Mouse (Mus musculus) limb, embryonic 15.5 days (tissue): ENCODE measurements at regions not wholly inside any gene's neighbourhood (a gene's known extent, or its start where the extent isn't known, plus 50 kb on each side); places are given as distances from the start of the nearest gene placed in this dataset.
A peak's percentile ranks its signal among the peaks of the same experiment; 100 is the strongest.

Source experiments
- ATAC-seq: fragments of 200-750 bp; cut with Nextera tagmentation; 2 replicates; pipeline ENCODE4 v1.8.0; 2017; ENCODE audit warnings: low read depth, moderate TSS enrichment; ENCODE audit not compliant: insufficient number of reproducible peaks, low FRiP score, low TSS enrichment
- H3K27ac ChIP-seq: fragments of 300-500 bp; sonication (generic); 2 replicates; pipeline ENCODE4 v1.5.1; 2015; ENCODE audit warnings: moderate library complexity, mild to moderate bottlenecking, inconsistent platforms
- H3K27me3 ChIP-seq: fragments of 300-500 bp; sonication (generic); 2 replicates; pipeline ENCODE4 v1.6.1; 2015; ENCODE audit warnings: inconsistent platforms
- H3K36me3 ChIP-seq: fragments of 300-500 bp; sonication (generic); 2 replicates; pipeline ENCODE4 v1.6.1; 2015; ENCODE audit warnings: inconsistent platforms
- H3K4me1 ChIP-seq: fragments of 300-500 bp; sonication (generic); 2 replicates; pipeline ENCODE4 v1.6.1; 2015; ENCODE audit warnings: inconsistent platforms
- H3K4me2 ChIP-seq: fragments of 300-500 bp; sonication (generic); 2 replicates; pipeline ENCODE4 v1.6.1; 2015; ENCODE audit warnings: mild to moderate bottlenecking, inconsistent platforms
- H3K4me3 ChIP-seq: fragments of 300-500 bp; sonication (generic); 2 replicates; pipeline ENCODE4 v1.5.1; 2015; ENCODE audit warnings: mild to moderate bottlenecking, inconsistent platforms
- H3K9ac ChIP-seq: fragments of 300-500 bp; sonication (generic); 2 replicates; pipeline ENCODE4 v1.6.1; 2015; ENCODE audit warnings: inconsistent platforms
- H3K9me3 ChIP-seq: fragments of 300-500 bp; sonication (generic); 2 replicates; pipeline ENCODE4 v1.6.1; 2016; ENCODE audit warnings: inconsistent platforms
- WGBS: fragments of 180-500 bp; shearing (Covaris S2); methylation state at CpG from one replicate; pipeline ENCODE4 v1.1.7; 2015; 5-methylcytosine and 5-hydroxymethylcytosine counted together

DNA sequence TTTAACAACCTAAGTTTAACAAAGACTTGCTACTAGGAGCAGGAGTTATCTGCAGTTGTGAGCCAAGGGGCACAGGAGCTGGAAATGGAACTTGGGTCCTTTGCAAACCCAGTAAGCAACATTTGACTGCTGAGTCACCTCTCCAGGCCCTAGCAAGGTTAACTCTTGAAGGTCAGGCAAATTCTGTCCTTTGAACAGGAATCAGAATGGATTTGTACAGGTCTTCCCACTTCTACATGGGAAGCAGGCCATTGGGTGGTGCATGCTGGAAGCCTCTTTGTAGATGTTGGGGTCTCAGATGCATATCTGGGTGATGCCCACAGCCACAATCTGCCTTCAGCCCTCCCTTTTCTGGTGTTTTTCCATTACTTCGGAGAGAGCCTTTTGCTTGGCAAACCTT, 255.3 kb downstream of the Icos start:
- Histone ChIP-seq H3K4me2 (no peak overlapping the region), H3K36me3 (no peaks in the 10 kb centered on the region), H3K9me3 (no peaks in the 10 kb centered on the region), H3K27ac (no peak overlapping the region), H3K4me3 (no peak overlapping the region), H3K9ac (no peak overlapping the region), H3K4me1 (peaks cover 11% of the 10 kb centered on the region), H3K27me3 (no peaks in the 10 kb centered on the region)
- ATAC-seq: no peak
- 9% methylated on average over 1 of the region's 1 CpGs for whole genome bisulfite sequencing

DNA sequence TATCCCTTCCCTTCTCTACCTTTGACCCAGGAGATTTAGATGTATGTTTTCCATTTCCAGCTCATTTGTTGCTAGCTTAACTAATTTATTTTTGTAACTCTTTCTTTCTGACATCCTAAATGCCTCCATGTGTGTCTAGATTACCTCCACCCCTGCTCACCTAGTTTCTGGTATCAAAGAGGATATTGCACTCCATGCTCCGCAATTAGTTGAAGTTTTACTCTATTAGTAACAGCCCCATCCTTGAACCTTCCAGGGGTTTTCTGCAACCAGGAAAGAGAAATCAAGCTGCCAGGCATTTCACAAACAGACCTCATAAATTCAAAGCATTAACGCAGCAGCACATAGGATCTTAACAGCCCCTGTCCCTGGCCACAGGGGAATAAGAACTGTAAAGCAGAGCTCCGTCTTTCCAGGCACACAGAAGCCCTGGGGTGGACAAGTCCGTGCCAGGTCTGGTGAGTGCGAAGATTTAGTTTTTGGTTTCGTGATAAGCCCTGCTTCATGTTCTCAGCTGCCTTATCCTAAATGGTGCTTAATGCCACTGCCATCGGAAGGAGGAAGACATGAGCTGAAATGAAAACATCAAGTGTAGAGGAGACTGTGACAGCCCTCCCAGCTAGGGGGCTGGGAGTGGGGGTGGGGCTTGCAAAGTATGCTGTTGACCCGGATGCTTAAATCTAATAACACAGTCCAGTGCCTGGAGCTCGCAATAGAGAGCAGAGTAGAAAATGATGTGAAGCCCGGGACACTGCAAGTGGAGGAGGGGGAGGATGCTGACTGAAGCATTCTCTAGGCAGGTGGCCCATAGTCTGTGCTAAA, 256.0 kb downstream of the Icos start:
- peak overlapping the region; percentile 14; the same call in 1 of the 2 replicates for H3K4me3 ChIP-seq
- H3K27ac ChIP-seq: no peak overlapping the region
- ATAC-seq: no peak
- H3K4me2 ChIP-seq: peak overlapping the region; percentile 26
- H3K9ac ChIP-seq: no peak overlapping the region
- no peaks in the 10 kb centered on the region for H3K36me3 ChIP-seq
- WGBS: 8% methylated on average over 10 of the region's 10 CpGs
- peaks cover 11% of the 10 kb centered on the region for H3K4me1 ChIP-seq
- no peaks in the 10 kb centered on the region for H3K27me3 ChIP-seq
- no peaks in the 10 kb centered on the region for H3K9me3 ChIP-seq

DNA sequence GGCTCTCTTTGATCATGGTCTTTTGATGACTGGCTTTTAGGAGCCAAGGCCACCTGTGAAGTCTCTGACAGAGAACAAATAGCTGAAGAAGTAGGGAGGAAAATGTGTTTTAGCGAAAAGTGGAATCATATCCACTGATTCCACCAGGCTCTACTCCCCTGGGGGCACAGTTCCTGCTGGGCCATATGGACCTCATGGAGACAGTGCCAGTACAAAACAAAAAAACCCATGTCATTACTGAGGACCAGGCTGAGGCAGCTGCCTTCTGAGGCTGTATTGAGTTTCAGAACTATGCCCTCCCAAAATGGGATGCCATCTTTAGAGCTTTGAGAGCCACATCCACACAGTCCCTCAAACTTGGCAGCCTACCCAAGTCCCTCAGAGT, 256.6 kb downstream of the Icos start:
- ATAC-seq: no peak
- Histone ChIP-seq H3K27ac (no peak overlapping the region), H3K4me3 (no peak overlapping the region), H3K27me3 (no peaks in the 10 kb centered on the region), H3K4me2 (peak overlapping the region; percentile 26; the same call in 1 of the 2 replicates), H3K36me3 (no peaks in the 10 kb centered on the region), H3K9ac (no peak overlapping the region), H3K4me1 (peaks cover 11% of the 10 kb centered on the region), H3K9me3 (no peaks in the 10 kb centered on the region)
- 4% methylated on average over 1 of the region's 1 CpGs for WGBS

DNA sequence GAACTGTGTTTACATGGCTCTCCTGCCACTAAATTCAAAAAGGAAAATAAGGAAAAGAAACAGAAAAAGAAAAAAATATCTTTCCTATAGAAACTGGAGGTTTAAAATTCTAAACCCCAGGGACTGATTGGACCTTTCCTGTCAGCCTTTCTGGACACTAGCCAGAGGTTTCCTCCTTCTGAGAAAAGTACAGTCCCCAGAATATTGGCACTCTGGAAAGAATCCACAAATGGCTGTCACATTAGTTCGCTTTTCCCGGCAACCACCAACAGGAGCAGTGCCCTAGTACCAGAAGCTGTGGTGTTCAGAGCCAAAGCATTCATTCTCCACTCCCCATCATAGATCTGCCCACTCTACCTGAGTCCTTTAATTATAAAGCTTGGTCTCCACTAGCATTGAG, 258.8 kb downstream of the Icos start:
- no peak overlapping the region for H3K9ac ChIP-seq
- H3K27ac ChIP-seq: no peak overlapping the region
- H3K9me3 ChIP-seq: no peaks in the 10 kb centered on the region
- H3K4me3 ChIP-seq: no peak overlapping the region
- no peaks in the 10 kb centered on the region for H3K27me3 ChIP-seq
- H3K36me3 ChIP-seq: no peaks in the 10 kb centered on the region
- WGBS: 68% methylated on average over 2 of the region's 2 CpGs
- H3K4me1 ChIP-seq: peaks cover 11% of the 10 kb centered on the region
- no peak overlapping the region for H3K4me2 ChIP-seq
- no peak for ATAC-seq

DNA sequence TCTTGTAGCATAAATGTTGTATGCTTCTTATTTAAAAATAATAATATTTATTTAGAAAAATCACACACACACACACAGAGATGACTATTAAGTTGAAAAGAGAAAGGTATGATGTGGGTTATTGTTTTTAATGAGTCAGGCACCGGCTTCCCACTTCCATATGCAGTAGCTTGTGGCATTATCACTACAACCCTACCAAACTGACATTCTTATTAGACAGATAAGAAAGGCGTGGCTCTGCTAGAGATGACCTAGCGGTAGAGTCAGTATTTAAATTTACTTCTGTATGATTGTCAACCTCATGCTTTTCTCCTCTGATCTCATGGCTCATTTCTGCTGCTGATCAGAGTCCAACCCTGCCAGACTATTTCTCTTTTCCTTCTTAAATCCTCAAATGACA, 260.9 kb downstream of the Icos start:
- no peak overlapping the region for H3K9ac ChIP-seq
- no peak overlapping the region for H3K4me2 ChIP-seq
- no peaks in the 10 kb centered on the region for H3K9me3 ChIP-seq
- no peak overlapping the region for H3K4me3 ChIP-seq
- peaks cover 8% of the 10 kb centered on the region for H3K4me1 ChIP-seq
- H3K27me3 ChIP-seq: no peaks in the 10 kb centered on the region
- no peak for ATAC-seq
- no peak overlapping the region for H3K27ac ChIP-seq
- WGBS: 86% methylated on average over 3 of the region's 3 CpGs
- H3K36me3 ChIP-seq: no peaks in the 10 kb centered on the region

DNA sequence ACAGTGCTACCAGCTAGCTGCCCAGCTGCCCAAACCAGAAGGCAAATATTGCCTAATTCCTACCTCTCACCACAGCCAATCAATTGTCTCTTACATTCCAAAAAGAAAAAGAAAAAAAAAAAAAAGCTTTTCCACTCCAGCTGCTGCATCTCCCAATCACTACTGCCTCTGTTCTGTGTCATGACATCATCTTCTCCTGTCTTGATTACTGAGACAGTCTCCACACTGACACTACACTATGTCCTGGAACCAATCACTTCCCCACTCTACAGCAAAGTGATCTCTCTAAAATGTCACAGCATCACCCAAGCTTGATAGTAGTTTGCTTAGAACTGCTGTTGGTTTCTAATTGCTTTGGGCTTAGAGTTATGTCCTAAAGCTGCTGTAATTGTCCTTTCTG, 279.8 kb downstream of the Icos start:
- H3K4me3 ChIP-seq: no peak overlapping the region
- ATAC-seq: no peak
- H3K9me3 ChIP-seq: no peaks in the 10 kb centered on the region
- no peaks in the 10 kb centered on the region for H3K36me3 ChIP-seq
- H3K27me3 ChIP-seq: peaks cover 1% of the 10 kb centered on the region; the same call in 1 of the 2 replicates
- H3K9ac ChIP-seq: no peak overlapping the region
- no peak overlapping the region for H3K4me2 ChIP-seq
- no peaks in the 10 kb centered on the region for H3K4me1 ChIP-seq
- no peak overlapping the region for H3K27ac ChIP-seq

DNA sequence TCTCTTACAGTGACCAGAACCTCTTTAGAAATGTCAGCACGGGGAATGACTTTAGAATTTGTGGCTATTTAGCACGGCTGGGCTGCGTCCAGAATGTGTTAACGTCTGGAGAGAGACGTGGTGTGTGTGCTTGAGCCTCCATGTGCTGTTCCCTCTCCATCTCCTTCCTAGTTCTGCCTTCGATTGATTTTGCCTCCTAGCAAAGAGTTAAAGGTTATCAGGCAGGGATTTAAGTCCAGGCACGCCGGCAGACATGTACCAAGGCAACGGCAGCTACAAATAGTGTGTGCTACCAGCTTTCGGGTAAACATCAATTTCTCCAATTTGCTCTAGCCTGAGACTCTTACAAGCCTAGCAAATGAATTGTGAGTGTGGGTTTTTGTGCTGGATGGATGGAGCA, 285.7 kb downstream of the Icos start:
- no peak for ATAC-seq
- Histone ChIP-seq H3K4me1 (0 out of 2 replicates have a peak, but pooled peaks cover 3% of the 10 kb centered on the region), H3K4me3 (no peak overlapping the region), H3K9me3 (no peaks in the 10 kb centered on the region), H3K36me3 (no peaks in the 10 kb centered on the region), H3K4me2 (no peak overlapping the region), H3K27ac (no peak overlapping the region), H3K27me3 (peaks cover 11% of the 10 kb centered on the region; the same call in 1 of the 2 replicates), H3K9ac (no peak overlapping the region)
- WGBS: 31% methylated on average over 10 of the region's 10 CpGs

DNA sequence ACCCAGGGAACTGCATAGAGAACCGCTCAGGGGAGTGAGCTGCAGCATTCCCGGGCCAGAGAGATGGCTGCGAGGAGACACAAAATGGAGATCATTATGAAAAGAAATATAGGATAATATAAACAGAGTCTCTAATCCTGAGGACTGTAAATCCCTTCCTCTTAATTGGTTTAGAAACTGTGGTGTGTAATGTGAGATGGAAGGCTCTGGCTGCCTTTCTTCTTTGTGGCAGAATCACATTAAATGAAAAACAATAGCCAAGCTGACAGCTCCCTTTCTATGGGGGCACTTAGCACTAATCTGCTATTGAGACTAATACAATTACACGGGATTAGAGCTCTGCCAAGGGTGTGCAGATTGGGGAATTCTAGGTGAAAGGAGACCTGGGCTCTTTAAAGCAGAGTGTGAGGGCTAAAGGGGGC, 288.0 kb downstream of the Icos start:
- ATAC-seq: no peak
- Histone ChIP-seq H3K4me2 (no peak overlapping the region), H3K27ac (no peak overlapping the region), H3K27me3 (peaks cover 11% of the 10 kb centered on the region; the same call in 1 of the 2 replicates), H3K4me3 (no peak overlapping the region), H3K4me1 (peaks cover 5% of the 10 kb centered on the region; the same call in 1 of the 2 replicates), H3K9ac (no peak overlapping the region), H3K9me3 (no peaks in the 10 kb centered on the region), H3K36me3 (no peaks in the 10 kb centered on the region)
- WGBS: 36% methylated on average over 4 of the region's 4 CpGs

DNA sequence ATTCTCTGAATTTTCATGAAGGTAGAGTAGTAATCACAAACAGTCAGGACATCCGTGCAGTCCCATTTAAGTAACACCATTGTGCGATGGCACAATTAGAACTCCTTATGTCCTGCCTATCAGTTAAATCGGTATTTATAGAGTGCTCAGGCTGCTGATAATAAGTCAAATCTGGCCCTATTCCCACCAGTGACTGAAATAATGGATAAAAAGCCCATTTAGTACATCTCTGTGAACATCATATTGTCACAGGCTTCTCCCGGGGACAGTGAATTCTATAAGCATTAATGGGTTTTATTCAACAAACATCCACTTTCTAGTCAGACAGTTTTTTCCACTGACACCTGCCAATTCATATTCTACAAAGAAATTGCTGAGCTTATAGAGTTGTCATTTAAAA, 296.1 kb downstream of the Icos start:
- ATAC-seq: no peak
- no peak overlapping the region for H3K27ac ChIP-seq
- H3K4me2 ChIP-seq: no peak overlapping the region
- H3K4me3 ChIP-seq: no peak overlapping the region
- H3K27me3 ChIP-seq: no peaks in the 10 kb centered on the region
- WGBS: 83% methylated on average over 4 of the region's 4 CpGs
- no peaks in the 10 kb centered on the region for H3K9me3 ChIP-seq
- no peak overlapping the region for H3K9ac ChIP-seq
- peaks cover 2% of the 10 kb centered on the region; the same call in 1 of the 2 replicates for H3K4me1 ChIP-seq
- H3K36me3 ChIP-seq: no peaks in the 10 kb centered on the region

DNA sequence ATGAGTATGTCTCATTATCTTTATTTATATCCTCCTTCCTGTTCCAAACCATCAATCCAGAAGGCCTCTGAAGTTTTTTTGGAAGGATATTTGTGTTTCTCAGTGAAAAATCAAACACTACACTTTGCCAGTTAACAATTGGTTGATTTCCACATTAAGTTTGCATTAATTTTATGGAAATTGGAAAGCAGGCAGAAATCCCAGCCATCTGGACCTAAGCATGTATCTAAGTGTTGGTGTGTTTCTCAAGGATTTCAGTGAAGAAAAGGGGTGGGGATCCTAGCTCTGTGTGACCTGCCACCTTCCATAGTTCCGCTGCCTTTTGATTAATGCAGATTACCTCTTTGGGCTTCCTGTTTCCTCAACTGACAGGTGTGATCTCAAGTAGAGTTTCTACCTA, 296.5 kb downstream of the Icos start:
- no peak overlapping the region for H3K9ac ChIP-seq
- H3K27me3 ChIP-seq: no peaks in the 10 kb centered on the region
- H3K27ac ChIP-seq: no peak overlapping the region
- H3K4me2 ChIP-seq: no peak overlapping the region
- no peak for ATAC-seq
- no peak overlapping the region for H3K4me3 ChIP-seq
- no peaks in the 10 kb centered on the region for H3K9me3 ChIP-seq
- WGBS: 83% methylated on average over 1 of the region's 1 CpGs
- no peaks in the 10 kb centered on the region for H3K36me3 ChIP-seq
- H3K4me1 ChIP-seq: peaks cover 2% of the 10 kb centered on the region; the same call in 1 of the 2 replicates

DNA sequence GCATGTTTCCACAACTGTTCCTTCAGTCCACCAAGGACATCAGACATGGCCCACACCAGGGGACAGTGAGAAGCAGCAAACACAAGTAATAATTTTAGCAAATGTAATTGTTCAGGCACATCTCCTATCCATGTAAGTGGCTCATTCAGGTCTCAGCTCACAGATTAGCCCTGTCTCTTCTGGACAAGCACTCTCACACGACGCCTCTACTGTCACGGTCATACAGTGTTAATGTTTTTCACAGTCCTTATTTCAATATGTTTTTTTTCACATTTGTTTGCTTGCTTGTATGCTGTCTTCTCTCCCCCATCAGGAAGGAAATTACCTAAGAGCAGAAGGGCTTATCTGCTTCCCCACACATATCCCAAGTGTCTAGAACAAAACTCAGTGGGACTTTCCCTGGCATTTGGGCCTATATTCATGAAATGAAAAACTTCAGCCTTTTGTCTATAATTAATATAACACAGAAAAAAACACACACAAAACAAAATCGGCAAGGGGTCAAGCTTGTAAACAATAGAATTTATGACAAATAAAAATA, 299.5 kb downstream of the Icos start:
- no peaks in the 10 kb centered on the region for H3K4me1 ChIP-seq
- 89% methylated on average over 4 of the region's 4 CpGs for WGBS

DNA sequence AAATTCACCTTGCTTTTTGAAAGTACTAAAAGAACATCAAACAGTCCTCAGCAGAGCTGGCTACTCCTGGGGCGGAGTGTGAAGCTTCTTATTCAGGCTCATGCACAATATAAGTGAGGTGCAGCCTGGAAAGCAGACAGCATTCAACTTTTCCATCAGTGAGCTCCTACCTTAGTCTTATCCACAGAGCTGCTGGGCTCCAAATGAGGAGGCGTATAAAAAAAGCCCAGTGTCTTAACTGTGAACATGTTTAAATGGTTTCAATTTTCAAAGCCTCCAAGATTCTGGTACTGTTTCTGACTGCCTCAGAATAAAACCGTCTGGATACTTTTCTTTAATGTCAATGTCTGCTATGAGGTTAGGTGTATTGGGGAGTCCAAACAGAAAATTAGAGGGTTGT, 310.5 kb downstream of the Icos start:
- H3K4me1 ChIP-seq: no peaks in the 10 kb centered on the region
- H3K4me3 ChIP-seq: no peak overlapping the region
- no peaks in the 10 kb centered on the region for H3K9me3 ChIP-seq
- 60% methylated on average over 3 of the region's 3 CpGs for WGBS
- H3K36me3 ChIP-seq: no peaks in the 10 kb centered on the region
- no peak overlapping the region for H3K27ac ChIP-seq
- no peak overlapping the region for H3K9ac ChIP-seq
- ATAC-seq: no peak
- H3K4me2 ChIP-seq: no peak overlapping the region
- H3K27me3 ChIP-seq: no peaks in the 10 kb centered on the region

More for the DNA sequence above, 299.5 kb downstream of the Icos start:
- H3K27ac ChIP-seq: no peak overlapping the region
- ATAC-seq: no peak
- no peak overlapping the region for H3K4me2 ChIP-seq
- no peaks in the 10 kb centered on the region for H3K9me3 ChIP-seq
- H3K36me3 ChIP-seq: no peaks in the 10 kb centered on the region
- no peak overlapping the region for H3K4me3 ChIP-seq
- no peak overlapping the region for H3K9ac ChIP-seq
- H3K27me3 ChIP-seq: no peaks in the 10 kb centered on the region
